Mouse (Mus musculus) midbrain, embryonic 10.5 days (tissue): ENCODE results near the gene Ankrd65. TPM values are rescaled to one million over a fixed set of nuclear protein-coding genes. Genes with fewer than 3 reads are reported as not detected.

Experiments used
- DNase-seq: peaks from one replicate; pipeline ENCODE4 v3.0.0-alpha.2; 2017; ENCODE audit warnings: low spot score
- H3K27ac ChIP-seq: fragments of 300-500 bp; sonication (generic); replicated peaks from 2 replicates; pipeline ENCODE4 v1.5.1; 2016; ENCODE audit warnings: mild to moderate bottlenecking
- H3K27me3 ChIP-seq: fragments of 300-500 bp; sonication (generic); 2 replicates; pipeline ENCODE4 v1.6.1; 2016; ENCODE audit warnings: low read depth, mild to moderate bottlenecking; ENCODE audit not compliant: poor library complexity, severe bottlenecking
- H3K36me3 ChIP-seq: fragments of 300-500 bp; sonication (generic); 2 replicates; pipeline ENCODE4 v1.6.1; 2016; ENCODE audit warnings: mild to moderate bottlenecking, moderate library complexity
- H3K4me1 ChIP-seq: fragments of 300-500 bp; sonication (generic); 2 replicates; pipeline ENCODE4 v1.6.1; 2016
- H3K4me3 ChIP-seq: fragments of 300-500 bp; sonication (generic); 2 replicates; pipeline ENCODE4 v1.5.1; 2016; ENCODE audit warnings: mild to moderate bottlenecking, moderate library complexity
- H3K9me3 ChIP-seq: fragments of 300-500 bp; sonication (generic); replicated peaks from 2 replicates; pipeline ENCODE4 v1.6.1; 2016; ENCODE audit warnings: mild to moderate bottlenecking
- WGBS: fragments of 180-500 bp; shearing (Covaris S2); methylation state at CpG from one replicate; pipeline ENCODE4 v1.1.7; 2016; 5-methylcytosine and 5-hydroxymethylcytosine counted together
- polyA plus RNA-seq: library from polyadenylated mRNA; unstranded; fragments of >200 nt; fragmentation: Nextera tagmentation; extraction: Ambion mirVana; gene quantifications from 2 replicates; pipeline ENCODE4 v1.2.1, GENCODE M21; 2016

Gene Ankrd65
- polyA plus RNA-seq, 1 experiment from 2014 or later, result not detected

GRCm38 (mm10) chr4:155832321-155832720, 42.1 kb downstream of the Ankrd65 start:
- Histone ChIP-seq H3K4me3 (peak overlapping the region; percentile 70), H3K9me3 (no peaks in the 10 kb centered on the region), H3K27me3 (no peaks in the 10 kb centered on the region), H3K36me3 (peaks cover 41% of the 10 kb centered on the region), H3K4me1 (peaks cover 27% of the 10 kb centered on the region), H3K27ac (peak overlapping the region; percentile 88)
- 55% methylated on average over 10 of the region's 10 CpGs for WGBS
- no peak for DNase-seq

GRCm38 (mm10) chr4:155833234-155833633, 43.0 kb downstream of the Ankrd65 start:
- 91% methylated on average over 4 of the region's 4 CpGs for WGBS
- H3K4me3 ChIP-seq, result peak overlapping the region; percentile 22
- no peaks in the 10 kb centered on the region for H3K9me3 ChIP-seq

GRCm38 (mm10) chr4:155833836-155834235, 43.6 kb downstream of the Ankrd65 start:
- H3K36me3 ChIP-seq, result peaks cover 28% of the 10 kb centered on the region
- peak overlapping the region; percentile 22; the same call in 1 of the 2 replicates for H3K4me3 ChIP-seq
- H3K27ac ChIP-seq, result no peak overlapping the region; the same call in 1 of the 2 replicates
- peak; percentile 75 for DNase-seq
- H3K27me3 ChIP-seq, result no peaks in the 10 kb centered on the region
- no peaks in the 10 kb centered on the region for H3K9me3 ChIP-seq
- 41% methylated on average over 2 of the region's 2 CpGs for WGBS
- peaks cover 32% of the 10 kb centered on the region for H3K4me1 ChIP-seq

More at GRCm38 (mm10) chr4:155833234-155833633, 43.0 kb downstream of the Ankrd65 start:
- Histone ChIP-seq H3K36me3 (peaks cover 32% of the 10 kb centered on the region), H3K27me3 (no peaks in the 10 kb centered on the region), H3K27ac (no peak overlapping the region), H3K4me1 (peaks cover 27% of the 10 kb centered on the region)
- DNase-seq, result no peak

- H3K27me3 ChIP-seq, result peaks cover 24% of the 10 kb centered on the region
- peaks cover 31% of the 10 kb centered on the region for H3K36me3 ChIP-seq
- WGBS, result 87% methylated on average over 11 of the region's 11 CpGs
- H3K9me3 ChIP-seq, result no peaks in the 10 kb centered on the region
- H3K4me3 ChIP-seq, result no peak overlapping the region
- H3K27ac ChIP-seq, result no peak overlapping the region
- DNase-seq, result no peak
- H3K4me1 ChIP-seq, result peaks cover 51% of the 10 kb centered on the region
These were observed 47.3 kb downstream of the Ankrd65 start for GRCm38 (mm10) chr4:155837404-155838010.

GRCm38 (mm10) chr4:155838187-155839153, 48.2 kb downstream of the Ankrd65 start:
- WGBS, result 59% methylated on average over 8 of the region's 8 CpGs
- peaks cover 42% of the 10 kb centered on the region for H3K4me1 ChIP-seq
- peak overlapping the region; percentile 87 for H3K27ac ChIP-seq
- H3K36me3 ChIP-seq, result peaks cover 31% of the 10 kb centered on the region
- H3K27me3 ChIP-seq, result peaks cover 32% of the 10 kb centered on the region
- DNase-seq, result no peak
- peak overlapping the region; percentile 66 for H3K4me3 ChIP-seq
- no peaks in the 10 kb centered on the region for H3K9me3 ChIP-seq

GRCm38 (mm10) chr4:155839483-155839910, 49.3 kb downstream of the Ankrd65 start, which contains the start of gene Mxra8:
TSS of gene Mxra8 (plus strand) at chr4:155839680.
- Histone ChIP-seq H3K27ac (peak within 1 kb of the TSS; percentile 87), H3K9me3 (no peaks in the 10 kb centered on the region), H3K36me3 (peaks cover 33% of the 10 kb centered on the region), H3K4me1 (peaks cover 36% of the 10 kb centered on the region), H3K4me3 (peak within 1 kb of the TSS; percentile 66), H3K27me3 (peaks cover 32% of the 10 kb centered on the region)
- peak; percentile 88 for DNase-seq
- WGBS, result 1% methylated on average over 16 of the region's 16 CpGs

GRCm38 (mm10) chr4:155840076-155841002, 50.1 kb downstream of the Ankrd65 start:
- H3K27me3 ChIP-seq, result peaks cover 32% of the 10 kb centered on the region
- H3K4me3 ChIP-seq, result peak overlapping the region; percentile 66
- H3K4me1 ChIP-seq, result peaks cover 36% of the 10 kb centered on the region
- peak overlapping the region; percentile 87 for H3K27ac ChIP-seq
- H3K36me3 ChIP-seq, result peaks cover 30% of the 10 kb centered on the region
- 11% methylated on average over 8 of the region's 8 CpGs for WGBS
- no peaks in the 10 kb centered on the region for H3K9me3 ChIP-seq
- no peak for DNase-seq

- H3K4me1 ChIP-seq, result peaks cover 36% of the 10 kb centered on the region
- H3K27ac ChIP-seq, result peak overlapping the region; percentile 87
- no peaks in the 10 kb centered on the region for H3K9me3 ChIP-seq
- 1% methylated on average over 32 of the region's 32 CpGs for WGBS
- H3K36me3 ChIP-seq, result peaks cover 28% of the 10 kb centered on the region
- peak overlapping the region; percentile 66 for H3K4me3 ChIP-seq
- peak; percentile 44 for DNase-seq
- H3K27me3 ChIP-seq, result peaks cover 32% of the 10 kb centered on the region
These were observed 50.8 kb downstream of the Ankrd65 start for GRCm38 (mm10) chr4:155841003-155841454.

- no peak for DNase-seq
- peaks cover 28% of the 10 kb centered on the region for H3K36me3 ChIP-seq
- WGBS, result 36% methylated on average over 38 of the region's 38 CpGs
These were observed 51.5 kb downstream of the Ankrd65 start for GRCm38 (mm10) chr4:155841651-155842270.

GRCm38 (mm10) chr4:155843231-155843630, 53.0 kb downstream of the Ankrd65 start:
- Histone ChIP-seq H3K4me3 (no peak overlapping the region), H3K4me1 (peaks cover 52% of the 10 kb centered on the region), H3K9me3 (no peaks in the 10 kb centered on the region), H3K27me3 (peaks cover 36% of the 10 kb centered on the region), H3K27ac (no peak overlapping the region), H3K36me3 (peaks cover 28% of the 10 kb centered on the region)
- WGBS, result 92% methylated on average over 5 of the region's 5 CpGs
- no peak for DNase-seq

More at GRCm38 (mm10) chr4:155841651-155842270, 51.5 kb downstream of the Ankrd65 start:
- peaks cover 36% of the 10 kb centered on the region for H3K27me3 ChIP-seq
- H3K4me1 ChIP-seq, result peaks cover 43% of the 10 kb centered on the region
- H3K9me3 ChIP-seq, result no peaks in the 10 kb centered on the region
- peak overlapping the region; percentile 66 for H3K4me3 ChIP-seq
- no peak overlapping the region; the same call in 1 of the 2 replicates for H3K27ac ChIP-seq

GRCm38 (mm10) chr4:155846871-155847578, 56.8 kb downstream of the Ankrd65 start, which contains the start of gene Dvl1:
TSS of gene Dvl1 (plus strand) at chr4:155847402.
- Histone ChIP-seq H3K27me3 (peaks cover 17% of the 10 kb centered on the region), H3K36me3 (peaks cover 24% of the 10 kb centered on the region), H3K9me3 (no peaks in the 10 kb centered on the region), H3K4me3 (peak within 1 kb of the TSS; percentile 94), H3K27ac (peak within 1 kb of the TSS; percentile 89), H3K4me1 (peaks cover 37% of the 10 kb centered on the region)
- WGBS, result 2% methylated on average over 62 of the region's 65 CpGs
- DNase-seq, result peak; percentile 94
